Mouse (Mus musculus): ENCODE measurements around the gene Nup107. TPM values are rescaled to one million over a fixed set of nuclear protein-coding genes. Genes with fewer than 3 reads are reported as not detected.
"Not testable (repeated sequence)": the region's sequence is repeated elsewhere in the genome, so short reads cannot be mapped to it uniquely, and the experiment has no call there.

Gene Nup107
- polyA plus RNA-seq, 3 experiments from 2014 or later, result 48.5 to 73.1 (median 57.4) TPM

- ATAC-seq, result no peak
Measured at GRCm38 (mm10) chr10:117749787-117750343, 42.6 kb downstream of the Nup107 start.

GRCm38 (mm10) chr10:117749050-117749686 lies 43.3 kb downstream of the Nup107 start:
- no peak for ATAC-seq

GRCm38 (mm10) chr10:117748276-117749049 lies 44.0 kb downstream of the Nup107 start:
- ATAC-seq, result no peak

GRCm38 (mm10) chr10:117747711-117748110 lies 44.8 kb downstream of the Nup107 start:
- ATAC-seq, result no peak

- peak; percentile 97 for ATAC-seq
Measured at GRCm38 (mm10) chr10:117746297-117746883, 46.1 kb downstream of the Nup107 start, which contains the start of gene Slc35e3. Gene Slc35e3, minus strand, starts transcription at chr10:117746365.

- peak; percentile 36 for ATAC-seq
Measured at GRCm38 (mm10) chr10:117745570-117746296, 46.8 kb downstream of the Nup107 start.

- no peak for ATAC-seq
Measured at GRCm38 (mm10) chr10:117743917-117744316, 48.6 kb downstream of the Nup107 start.

- no peak for ATAC-seq
Measured at GRCm38 (mm10) chr10:117743182-117743581, 49.3 kb downstream of the Nup107 start.

GRCm38 (mm10) chr10:117742618-117743017 lies 49.9 kb downstream of the Nup107 start:
- no peak for ATAC-seq

- no peak for ATAC-seq
Measured at GRCm38 (mm10) chr10:117741698-117742475, 50.6 kb downstream of the Nup107 start.

- no peak for ATAC-seq
Measured at GRCm38 (mm10) chr10:117740921-117741320, 51.6 kb downstream of the Nup107 start.

- no peak for ATAC-seq
Measured at GRCm38 (mm10) chr10:117740171-117740570, 52.3 kb downstream of the Nup107 start.

- no peak for ATAC-seq
Measured at GRCm38 (mm10) chr10:117739648-117739948, 52.9 kb downstream of the Nup107 start.

- ATAC-seq, result no peak
Measured at GRCm38 (mm10) chr10:117738928-117739647, 53.4 kb downstream of the Nup107 start.

GRCm38 (mm10) chr10:117738140-117738921 lies 54.2 kb downstream of the Nup107 start:
- ATAC-seq, result no peak

- ATAC-seq, result not testable (repeated sequence)
Measured at GRCm38 (mm10) chr10:117737498-117737897, 55.0 kb downstream of the Nup107 start.

GRCm38 (mm10) chr10:117737075-117737474 lies 55.4 kb downstream of the Nup107 start:
- no peak for ATAC-seq

- ATAC-seq, result no peak
Measured at GRCm38 (mm10) chr10:117736573-117736972, 55.9 kb downstream of the Nup107 start.

GRCm38 (mm10) chr10:117735396-117735795 lies 57.1 kb downstream of the Nup107 start:
- not testable (repeated sequence) for ATAC-seq

GRCm38 (mm10) chr10:117734104-117734852 lies 58.2 kb downstream of the Nup107 start:
- ATAC-seq, result not testable (repeated sequence)

Measured in inflammation-experienced regulatory T-cells, adult 6 months (primary cell).